Mouse (Mus musculus): ENCODE results near the gene Syn3.

DNA sequence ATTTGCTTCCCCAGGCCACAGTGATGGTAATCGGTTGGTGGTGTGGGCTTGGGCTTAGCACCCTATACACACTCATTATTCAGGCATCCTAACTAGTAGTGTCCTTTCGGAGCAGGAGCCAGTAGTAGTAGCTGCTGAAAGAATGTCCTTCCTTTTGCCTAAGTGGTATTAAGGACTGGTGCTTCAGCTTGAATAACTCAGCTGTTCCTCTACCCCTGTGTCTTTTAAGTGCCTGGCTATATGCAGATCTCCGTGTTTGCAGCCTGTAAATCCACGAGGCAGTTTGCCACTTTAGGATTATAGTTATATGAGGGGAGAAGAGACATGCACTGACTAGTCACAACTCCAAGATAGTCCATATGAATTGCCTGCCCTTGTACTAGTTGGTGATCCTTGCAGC is 159.6 kb downstream of the Syn3 start:
- TF ChIP-seq GATA1 (IDR thresholded peaks at IDR 0.05; ENCODE audit: borderline replicate concordance, low read length), result no peak
- no peak for TF ChIP-seq FLI1 (IDR thresholded peaks at IDR 0.05; ENCODE audit: low read length)
